8 mouse cellular contexts compared by ENCODE assay signal in genomic region chr10:76203798-76204283, GRCm38 (mm10). TPM values are rescaled to one million over a fixed set of nuclear protein-coding genes. Genes with fewer than 3 reads are reported as not detected.
DNase-seq lines count a peak whose midpoint lies in the region; ATAC-seq and TF ChIP-seq lines count a peak whose summit lies in the region.

No protein-coding gene starts in this region.

- ATAC-seq in lung, embryonic 14.5 days (ENCODE audit: insufficient read depth), result 0 out of 2 replicates have a peak, but pooled peaks have one; percentile 17
- peak; percentile 80 for ATAC-seq in forebrain, postnatal 0 days
- no peak for ATAC-seq in liver, embryonic 15.5 days (ENCODE audit: insufficient read depth)

- WGBS in lung, embryonic 14.5 days, result 15% methylated on average over 18 of the region's 18 CpGs
- 26% methylated on average over 18 of the region's 18 CpGs for WGBS in lung, adult 2 months
- 16% methylated on average over 18 of the region's 18 CpGs for WGBS in forebrain, postnatal 0 days
- WGBS in liver, embryonic 15.5 days (ENCODE audit: insufficient replicate concordance), result 12% methylated on average over 18 of the region's 18 CpGs

- peak overlapping the region; percentile 64 for H3K4me2 ChIP-seq in lung, embryonic 14.5 days
- peak overlapping the region; percentile 47 for H3K4me2 ChIP-seq in forebrain, postnatal 0 days (ENCODE audit: low read depth)
- peak overlapping the region; percentile 45 for H3K4me2 ChIP-seq in liver, embryonic 15.5 days

- H3K9me3 ChIP-seq in lung, embryonic 14.5 days (ENCODE audit: low read depth, low read length), result no peaks in the 10 kb centered on the region
- no peaks in the 10 kb centered on the region for H3K9me3 ChIP-seq in forebrain, postnatal 0 days (ENCODE audit: low read length)
- no peaks in the 10 kb centered on the region for H3K9me3 ChIP-seq in liver, embryonic 15.5 days (replicated peaks)

- no peaks in the 10 kb centered on the region for H3K4me1 ChIP-seq in lung, embryonic 14.5 days (ENCODE audit: insufficient read depth)
- H3K4me1 ChIP-seq in lung, adult 2 months (ENCODE audit: control insufficient read depth, insufficient read depth, low read length), result no peaks in the 10 kb centered on the region
- no peaks in the 10 kb centered on the region for H3K4me1 ChIP-seq in forebrain, postnatal 0 days (ENCODE audit: insufficient read depth)
- no peaks in the 10 kb centered on the region; the same call in 1 of the 2 replicates for H3K4me1 ChIP-seq in liver, embryonic 15.5 days (replicated peaks)

- H3K36me3 ChIP-seq in lung, embryonic 14.5 days (ENCODE audit: insufficient read depth), result peaks cover 19% of the 10 kb centered on the region
- H3K36me3 ChIP-seq in forebrain, postnatal 0 days (ENCODE audit: insufficient read depth), result peaks cover 31% of the 10 kb centered on the region
- no peaks in the 10 kb centered on the region for H3K36me3 ChIP-seq in liver, embryonic 15.5 days (replicated peaks)

- peak overlapping the region; percentile 56 for H3K9ac ChIP-seq in lung, embryonic 14.5 days
- peak overlapping the region; percentile 48 for H3K9ac ChIP-seq in forebrain, postnatal 0 days
- H3K9ac ChIP-seq in liver, embryonic 15.5 days, result no peak overlapping the region

- H3K4me3 ChIP-seq in lung, embryonic 14.5 days (ENCODE audit: low read depth, low read length), result peak overlapping the region; percentile 34
- H3K4me3 ChIP-seq in lung, adult 2 months (replicated peaks; ENCODE audit: extremely low read depth, low read depth, low read length), result no peak overlapping the region
- H3K4me3 ChIP-seq in forebrain, postnatal 0 days (ENCODE audit: low read depth, low read length), result peak overlapping the region; percentile 33
- H3K4me3 ChIP-seq in liver, embryonic 15.5 days (replicated peaks), result peak overlapping the region; percentile 27

- TF ChIP-seq CTCF in lung, embryonic 14.5 days (IDR thresholded peaks at IDR 0.05; ENCODE audit: low read depth), result peak; percentile 57
- no peak for TF ChIP-seq CTCF in lung, adult 2 months (IDR thresholded peaks at IDR 0.05; ENCODE audit: insufficient read depth, low read length)
- TF ChIP-seq CTCF in forebrain, postnatal 0 days (IDR thresholded peaks at IDR 0.05; ENCODE audit: low read depth), result peak; percentile 68

- H3K27me3 ChIP-seq in lung, embryonic 14.5 days (ENCODE audit: insufficient read depth, low read length), result no peaks in the 10 kb centered on the region
- H3K27me3 ChIP-seq in forebrain, postnatal 0 days (ENCODE audit: insufficient read depth, low read length), result no peaks in the 10 kb centered on the region
- H3K27me3 ChIP-seq in liver, embryonic 15.5 days, result no peaks in the 10 kb centered on the region

- no peak for TF ChIP-seq POLR2A in lung, adult 2 months (IDR thresholded peaks at IDR 0.05; ENCODE audit: borderline replicate concordance, extremely low read depth, low read depth, low read length)

- DNase-seq in lung, embryonic 14.5 days, result peak; percentile 77
- no peak for DNase-seq in lung, adult 2 months
- DNase-seq in cerebellum, adult 11-12 months, result peak; percentile 19
- DNase-seq in forebrain, postnatal 0 days, result peak; percentile 69
- DNase-seq in kidney, adult 18-20 months, result peak; percentile 47
- peak; percentile 63 for DNase-seq in retina, embryonic 14.5 days (ENCODE audit: low spot score)
- no peak for DNase-seq in urinary bladder, postnatal 4 days (ENCODE audit: low spot score in 2 of 2)

- H3K27ac ChIP-seq in lung, embryonic 14.5 days (ENCODE audit: low read depth), result no peak overlapping the region
- H3K27ac ChIP-seq in forebrain, postnatal 0 days (ENCODE audit: low read depth, low read length), result no peak overlapping the region
- no peak overlapping the region for H3K27ac ChIP-seq in liver, embryonic 15.5 days (replicated peaks)

RNA-seq across cellular contexts. Expression of gene Prmt2, which starts 33.8 kb away (rescaled TPM):
- 44.6 and 45.0 TPM in 2 replicates for polyA plus RNA-seq in lung, embryonic 14.5 days (2014; fragmentation: Nextera tagmentation; extraction: Ambion mirVana)
- 81.3 and 101 TPM in 2 replicates for polyA plus RNA-seq in lung, adult 2 months (2012; rRNA removed)
- total RNA-seq in forebrain, postnatal 0 days (2014; rRNA removed), result 155 and 162 TPM in 2 replicates
- polyA plus RNA-seq in forebrain, postnatal 0 days (2015; fragmentation: Nextera tagmentation; extraction: Ambion mirVana), result 203 and 262 TPM in 2 replicates
- polyA plus RNA-seq in liver, embryonic 15.5 days (2015; fragmentation: Nextera tagmentation; extraction: Ambion mirVana), result 5.7 and 5.9 TPM in 2 replicates

RNA-seq across cellular contexts. Expression of gene S100b, which starts 49.8 kb away (rescaled TPM):
- polyA plus RNA-seq in lung, embryonic 14.5 days (2014; fragmentation: Nextera tagmentation; extraction: Ambion mirVana), result 0.16 TPM in 1 of 2 replicates, not detected in the other
- polyA plus RNA-seq in lung, adult 2 months (2012; rRNA removed), result 1.4 and 3.1 TPM in 2 replicates
- 3.2 and 3.9 TPM in 2 replicates for total RNA-seq in forebrain, postnatal 0 days (2014; rRNA removed)
- 2.8 and 3.6 TPM in 2 replicates for polyA plus RNA-seq in forebrain, postnatal 0 days (2015; fragmentation: Nextera tagmentation; extraction: Ambion mirVana)
- 0.08 and 0.12 TPM in 2 replicates for polyA plus RNA-seq in liver, embryonic 15.5 days (2015; fragmentation: Nextera tagmentation; extraction: Ambion mirVana)

RNA-seq across cellular contexts. Expression of gene Slc5a4a, which starts 56.6 kb away (rescaled TPM):
- polyA plus RNA-seq in lung, embryonic 14.5 days (2014; fragmentation: Nextera tagmentation; extraction: Ambion mirVana), result not detected in 2 replicates
- not detected in 2 replicates for polyA plus RNA-seq in lung, adult 2 months (2012; rRNA removed)
- total RNA-seq in forebrain, postnatal 0 days (2014; rRNA removed), result 0.10 TPM in 1 of 2 replicates, not detected in the other
- polyA plus RNA-seq in forebrain, postnatal 0 days (2015; fragmentation: Nextera tagmentation; extraction: Ambion mirVana), result 0.19 TPM in 1 of 2 replicates, not detected in the other
- 0.07 TPM in 1 of 2 replicates, not detected in the other for polyA plus RNA-seq in liver, embryonic 15.5 days (2015; fragmentation: Nextera tagmentation; extraction: Ambion mirVana)

Comparison
In these comparisons a context has a peak if more than half of its experiments do, and no peak if none do; other contexts are left out.
1. DNase-seq: peak in lung, embryonic 14.5 days (single experiment), cerebellum, adult 11-12 months (single experiment), forebrain, postnatal 0 days (single experiment), kidney, adult 18-20 months (single experiment) and retina, embryonic 14.5 days (single experiment); none in lung, adult 2 months (single experiment) and urinary bladder, postnatal 4 days (0 of 2).
2. Peak in every context shown above with its lines, with median percentiles within 50 percentile points of each other: H3K4me2 ChIP-seq.